Comparison of ENCODE assay signal across 8 mouse cellular contexts in genomic region chr3:108840000-108840715, GRCm38 (mm10). TPM values are rescaled to one million over a fixed set of nuclear protein-coding genes. Genes with fewer than 3 reads are reported as not detected.
DNase-seq lines count a peak whose midpoint lies in the region; ATAC-seq and TF ChIP-seq lines count a peak whose summit lies in the region.

Stxbp3 (minus strand) TSS chr3:108840526.

- TF ChIP-seq POLR2A in testis, adult 2 months (IDR thresholded peaks at IDR 0.05; ENCODE audit: control insufficient read depth, low read depth, low read length), result peak; percentile 79

- no peak; the same call in 1 of the 2 replicates for TF ChIP-seq CTCF in E14TG2a.4 (conservative IDR thresholded peaks at IDR 0.05; ENCODE audit: low read length)
- peak; percentile 93 for TF ChIP-seq CTCF in heart, postnatal 0 days (IDR thresholded peaks at IDR 0.05; ENCODE audit: low read depth)
- peak; percentile 99 for TF ChIP-seq CTCF in testis, adult 2 months (IDR thresholded peaks at IDR 0.05; ENCODE audit: control insufficient read depth, insufficient read depth, insufficient replicate concordance, low read depth, low read length)

- peak; percentile 96 for ATAC-seq in forebrain, embryonic 12.5 days (ENCODE audit: low FRiP score)
- ATAC-seq in heart, postnatal 0 days (ENCODE audit: insufficient read depth, low read depth), result peak; percentile 99
- peak; percentile 91 for ATAC-seq in liver, embryonic 16.5 days (ENCODE audit: low read depth)
- ATAC-seq in neural tube, embryonic 13.5 days (ENCODE audit: low read depth), result peak; percentile 97

- H3K4me3 ChIP-seq in E14TG2a.4 (replicated peaks; ENCODE audit: low read length), result peak within 1 kb of the TSS; percentile 97
- H3K4me3 ChIP-seq in forebrain, embryonic 12.5 days (replicated peaks), result peak within 1 kb of the TSS; percentile 76
- peak within 1 kb of the TSS; percentile 96 for H3K4me3 ChIP-seq in heart, postnatal 0 days (ENCODE audit: low read depth, low read length)
- H3K4me3 ChIP-seq in liver, embryonic 16.5 days (ENCODE audit: low read depth, low read length), result peak within 1 kb of the TSS; percentile 87
- H3K4me3 ChIP-seq in neural tube, embryonic 13.5 days, result peak within 1 kb of the TSS; percentile 75
- peak within 1 kb of the TSS; percentile 87 for H3K4me3 ChIP-seq in testis, adult 2 months (ENCODE audit: control insufficient read depth, low read depth, low read length)

- peak within 1 kb of the TSS; percentile 69 for H3K9ac ChIP-seq in forebrain, embryonic 12.5 days
- H3K9ac ChIP-seq in heart, postnatal 0 days (replicated peaks; ENCODE audit: low read depth, low read length), result peak within 1 kb of the TSS; percentile 83
- peak within 1 kb of the TSS; percentile 85 for H3K9ac ChIP-seq in liver, embryonic 16.5 days (ENCODE audit: low read depth, low read length)
- H3K9ac ChIP-seq in neural tube, embryonic 13.5 days, result peak within 1 kb of the TSS; percentile 76

- peak within 1 kb of the TSS; percentile 52 for H3K4me2 ChIP-seq in forebrain, embryonic 12.5 days
- H3K4me2 ChIP-seq in heart, postnatal 0 days (ENCODE audit: low read depth, low read length), result peak within 1 kb of the TSS; percentile 64
- peak within 1 kb of the TSS; percentile 79 for H3K4me2 ChIP-seq in liver, embryonic 16.5 days (ENCODE audit: low read depth, low read length)
- peak within 1 kb of the TSS; percentile 77 for H3K4me2 ChIP-seq in neural tube, embryonic 13.5 days

- peak within 1 kb of the TSS; percentile 50; the same call in 1 of the 2 replicates for H3K27ac ChIP-seq in forebrain, embryonic 12.5 days
- peak within 1 kb of the TSS; percentile 97 for H3K27ac ChIP-seq in heart, postnatal 0 days (ENCODE audit: low read depth)
- peak within 1 kb of the TSS; percentile 97 for H3K27ac ChIP-seq in liver, embryonic 16.5 days (ENCODE audit: low read length)
- H3K27ac ChIP-seq in neural tube, embryonic 13.5 days (replicated peaks), result peak within 1 kb of the TSS; percentile 71
- peak within 1 kb of the TSS; percentile 92 for H3K27ac ChIP-seq in testis, adult 2 months (ENCODE audit: control insufficient read depth, insufficient read depth, low read depth, low read length)

- H3K36me3 ChIP-seq in E14TG2a.4 (ENCODE audit: insufficient read depth, low read length), result 0 out of 2 replicates have a peak, but pooled peaks cover 4% of the 10 kb centered on the region
- H3K36me3 ChIP-seq in forebrain, embryonic 12.5 days (replicated peaks), result no peaks in the 10 kb centered on the region; the same call in 1 of the 2 replicates
- peaks cover 4% of the 10 kb centered on the region; the same call in 1 of the 2 replicates for H3K36me3 ChIP-seq in heart, postnatal 0 days (replicated peaks; ENCODE audit: control insufficient read depth, insufficient read depth, low read length)
- no peaks in the 10 kb centered on the region for H3K36me3 ChIP-seq in liver, embryonic 16.5 days (ENCODE audit: control insufficient read depth, insufficient read depth)
- H3K36me3 ChIP-seq in neural tube, embryonic 13.5 days, result no peaks in the 10 kb centered on the region
- no peaks in the 10 kb centered on the region for H3K36me3 ChIP-seq in testis, adult 2 months (ENCODE audit: control insufficient read depth, insufficient read depth, low read length)

- DNase-seq in c-Kit-positive CD71-positive TER-119-positive erythroid progenitor cells, embryonic 14.5 days (ENCODE audit: low spot score), result peak; percentile 98
- peak; percentile 98 for DNase-seq in heart, postnatal 0 days (ENCODE audit: low spot score)
- DNase-seq in kidney, postnatal 4 days, result peak; percentile 99

- TF ChIP-seq EP300 in heart, postnatal 0 days (IDR thresholded peaks at IDR 0.05; ENCODE audit: low read depth), result no peak

- H3K27me3 ChIP-seq in E14TG2a.4 (ENCODE audit: insufficient read depth, low read length), result no peaks in the 10 kb centered on the region
- H3K27me3 ChIP-seq in forebrain, embryonic 12.5 days, result no peaks in the 10 kb centered on the region
- no peaks in the 10 kb centered on the region for H3K27me3 ChIP-seq in heart, postnatal 0 days (ENCODE audit: control insufficient read depth, insufficient read depth, low read length)
- no peaks in the 10 kb centered on the region for H3K27me3 ChIP-seq in liver, embryonic 16.5 days (ENCODE audit: control insufficient read depth, insufficient read depth, low read depth, low read length)
- no peaks in the 10 kb centered on the region for H3K27me3 ChIP-seq in neural tube, embryonic 13.5 days
- H3K27me3 ChIP-seq in testis, adult 2 months (ENCODE audit: control insufficient read depth, insufficient read depth, low read length), result no peaks in the 10 kb centered on the region

- H3K4me1 ChIP-seq in E14TG2a.4 (replicated peaks; ENCODE audit: low read depth, low read length), result peaks cover 7% of the 10 kb centered on the region
- peaks cover 10% of the 10 kb centered on the region for H3K4me1 ChIP-seq in forebrain, embryonic 12.5 days
- H3K4me1 ChIP-seq in heart, postnatal 0 days (ENCODE audit: control insufficient read depth, insufficient read depth), result peaks cover 11% of the 10 kb centered on the region
- H3K4me1 ChIP-seq in liver, embryonic 16.5 days (ENCODE audit: control insufficient read depth, low read depth, low read length), result peaks cover 19% of the 10 kb centered on the region
- peaks cover 20% of the 10 kb centered on the region for H3K4me1 ChIP-seq in neural tube, embryonic 13.5 days (replicated peaks)
- peaks cover 5% of the 10 kb centered on the region for H3K4me1 ChIP-seq in testis, adult 2 months (ENCODE audit: control insufficient read depth, insufficient read depth, low read length)

- H3K9me3 ChIP-seq in E14TG2a.4 (ENCODE audit: low read length), result peaks cover 15% of the 10 kb centered on the region
- no peaks in the 10 kb centered on the region for H3K9me3 ChIP-seq in forebrain, embryonic 12.5 days
- H3K9me3 ChIP-seq in heart, postnatal 0 days (replicated peaks; ENCODE audit: control insufficient read depth, low read length), result no peaks in the 10 kb centered on the region
- H3K9me3 ChIP-seq in liver, embryonic 16.5 days (replicated peaks; ENCODE audit: control insufficient read depth, low read length), result no peaks in the 10 kb centered on the region
- no peaks in the 10 kb centered on the region for H3K9me3 ChIP-seq in neural tube, embryonic 13.5 days

- WGBS in forebrain, embryonic 12.5 days, result under 1% methylated on average over 56 of the region's 56 CpGs
- WGBS in heart, postnatal 0 days, result under 1% methylated on average over 56 of the region's 56 CpGs
- WGBS in liver, embryonic 16.5 days (ENCODE audit: insufficient replicate concordance), result under 1% methylated on average over 56 of the region's 56 CpGs
- under 1% methylated on average over 56 of the region's 56 CpGs for WGBS in neural tube, embryonic 13.5 days

RNA-seq across cellular contexts. Expression of gene Stxbp3, which starts in this region (rescaled TPM):
- 21.3 and 23.1 TPM in 2 replicates for polyA plus RNA-seq in forebrain, embryonic 12.5 days (2016; fragmentation: Nextera tagmentation; extraction: Ambion mirVana)
- 12.8 and 28.1 TPM in 2 replicates for total RNA-seq in heart, postnatal 0 days (2014; rRNA removed; ENCODE audit: low replicate concordance)
- 26.8 and 27.9 TPM in 2 replicates for polyA plus RNA-seq in heart, postnatal 0 days (2015; fragmentation: Nextera tagmentation; extraction: Ambion mirVana)
- 17.6 and 22.3 TPM in 2 replicates for polyA plus RNA-seq in liver, embryonic 16.5 days (2015; fragmentation: Nextera tagmentation; extraction: Ambion mirVana)
- 15.9 and 19.2 TPM in 2 replicates for polyA plus RNA-seq in neural tube, embryonic 13.5 days (2015; fragmentation: Nextera tagmentation; extraction: Ambion mirVana)
- polyA plus RNA-seq in testis, adult 2 months (2012; rRNA removed), result 3.4 and 4.9 TPM in 2 replicates

Comparison
In these comparisons a context has a peak if more than half of its experiments do, and no peak if none do; other contexts are left out.
1. Peak in every context shown above with its lines: DNase-seq, ATAC-seq, H3K4me3 ChIP-seq and H3K27ac ChIP-seq.